In genomic region chr2:151562930-151563921, GRCm38 (mm10) we compare ENCODE assay signal across 12 mouse cellular contexts. TPM values are rescaled to one million over a fixed set of nuclear protein-coding genes. Genes with fewer than 3 reads are reported as not detected.
DNase-seq lines count a peak whose midpoint lies in the region; ATAC-seq and TF ChIP-seq lines count a peak whose summit lies in the region.
"Had no signal": no experiment of that assay in that cellular context is flagged by ENCODE, and none has a peak within 500 bp of the region (broad histone marks: within the 10 kb centered on the region; RNA-seq: fewer than 3 reads in every experiment).

No protein-coding gene starts in this region.

- no peak overlapping the region for H3K4me2 ChIP-seq in intestine, embryonic 14.5 days (ENCODE audit: low read length)
- H3K4me2 ChIP-seq in stomach, postnatal 0 days (replicated peaks; ENCODE audit: low read depth), result no peak overlapping the region
- H3K4me2 ChIP-seq: embryonic facial prominence, embryonic 15.5 days had no signal

- no peak overlapping the region for H3K4me3 ChIP-seq in intestine, embryonic 14.5 days (ENCODE audit: low read depth, low read length)
- H3K4me3 ChIP-seq in liver, adult 2 months (ENCODE audit: insufficient read depth, low read depth, low read length), result no peak overlapping the region
- no peak overlapping the region for H3K4me3 ChIP-seq in stomach, postnatal 0 days (ENCODE audit: low read depth, low read length)
- H3K4me3 ChIP-seq: embryonic facial prominence, embryonic 15.5 days had no signal

- TF ChIP-seq EP300 in stomach, postnatal 0 days (optimal IDR thresholded peaks at IDR 0.05), result no peak

- TF ChIP-seq CTCF in liver, adult 2 months (IDR thresholded peaks at IDR 0.05; ENCODE audit: low read depth, low read length), result no peak
- no peak for TF ChIP-seq CTCF in stomach, postnatal 0 days (IDR thresholded peaks at IDR 0.05; ENCODE audit: low read depth)

- no peak overlapping the region for H3K9ac ChIP-seq in intestine, embryonic 14.5 days (ENCODE audit: low read length)
- H3K9ac ChIP-seq in liver, adult 2 months (ENCODE audit: low read depth, low read length), result no peak overlapping the region
- H3K9ac ChIP-seq in stomach, postnatal 0 days (ENCODE audit: low read length), result no peak overlapping the region; the same call in 1 of the 2 replicates
- H3K9ac ChIP-seq: embryonic facial prominence, embryonic 15.5 days had no signal

- TF ChIP-seq POLR2A in liver, adult 2 months (IDR thresholded peaks at IDR 0.05; ENCODE audit: extremely low read depth, insufficient read depth, low read length), result no peak

- peak; percentile 78 for DNase-seq in urinary bladder, postnatal 14 days (ENCODE audit: low spot score)
- no peak for DNase-seq in urinary bladder, adult 2 months (ENCODE audit: low spot score)
- peak; percentile 60 for DNase-seq in intestine, embryonic 14.5 days (ENCODE audit: low spot score)
- DNase-seq in liver, adult 2 months (ENCODE audit: extremely low read depth, low read depth, low spot score), result peak; percentile 75
- peak; percentile 85 for DNase-seq in stomach, postnatal 0 days (ENCODE audit: low spot score)
- DNase-seq in testis, postnatal 14 days (ENCODE audit: low spot score), result no peak
- DNase-seq: gastrocnemius, postnatal 10 days had no signal

- WGBS in intestine, embryonic 14.5 days, result 78% methylated on average over 7 of the region's 7 CpGs
- WGBS in liver, adult 2 months, result 40% methylated on average over 7 of the region's 7 CpGs
- 74% methylated on average over 7 of the region's 7 CpGs for WGBS in stomach, postnatal 0 days

- H3K79me2 ChIP-seq in liver, adult 2 months (ENCODE audit: control insufficient read depth, insufficient read depth, low read length), result no peaks in the 10 kb centered on the region

- peaks cover 67% of the 10 kb centered on the region for H3K36me3 ChIP-seq in intestine, embryonic 14.5 days (ENCODE audit: control insufficient read depth, insufficient read depth, low read length)
- H3K36me3 ChIP-seq in liver, adult 2 months (ENCODE audit: control insufficient read depth, insufficient read depth, low read length), result peaks cover 22% of the 10 kb centered on the region
- peaks cover 2% of the 10 kb centered on the region; the same call in 1 of the 2 replicates for H3K36me3 ChIP-seq in stomach, postnatal 0 days (ENCODE audit: control insufficient read depth, insufficient read depth, low read length)

- H3K9me3 ChIP-seq in intestine, embryonic 14.5 days (ENCODE audit: control insufficient read depth, low read length), result no peaks in the 10 kb centered on the region
- H3K9me3 ChIP-seq in stomach, postnatal 0 days (ENCODE audit: control insufficient read depth, low read length), result no peaks in the 10 kb centered on the region
- H3K9me3 ChIP-seq: embryonic facial prominence, embryonic 15.5 days had no signal

- peak; percentile 79 for ATAC-seq in intestine, embryonic 14.5 days (replicated peaks; ENCODE audit: low FRiP score, low TSS enrichment, low read depth)
- ATAC-seq in stomach, postnatal 0 days (ENCODE audit: low FRiP score, low TSS enrichment), result peak; percentile 89
- no peak for ATAC-seq in monocyte, adult 5-6 weeks (replicated peaks; ENCODE audit: insufficient number of reproducible peaks, low FRiP score, low TSS enrichment, poor library complexity, severe bottlenecking)
- ATAC-seq in frontal cortex, adult (ENCODE audit: low TSS enrichment), result no peak
- ATAC-seq: hindbrain, embryonic 16.5 days had no signal

- no peaks in the 10 kb centered on the region for H3K27me3 ChIP-seq in intestine, embryonic 14.5 days (replicated peaks; ENCODE audit: control insufficient read depth, insufficient read depth, low read length)
- no peaks in the 10 kb centered on the region for H3K27me3 ChIP-seq in liver, adult 2 months (ENCODE audit: control insufficient read depth, insufficient read depth, low read length)
- H3K27me3 ChIP-seq in stomach, postnatal 0 days (ENCODE audit: control insufficient read depth, insufficient read depth, low read length), result no peaks in the 10 kb centered on the region
- H3K27me3 ChIP-seq: embryonic facial prominence, embryonic 15.5 days had no signal

- no peak overlapping the region for H3K27ac ChIP-seq in intestine, embryonic 14.5 days (ENCODE audit: low read depth)
- no peak overlapping the region for H3K27ac ChIP-seq in liver, adult 2 months (replicated peaks; ENCODE audit: insufficient read depth, low read depth, low read length)
- peak overlapping the region; percentile 73 for H3K27ac ChIP-seq in stomach, postnatal 0 days (replicated peaks)
- H3K27ac ChIP-seq: embryonic facial prominence, embryonic 15.5 days had no signal

- no peaks in the 10 kb centered on the region for H3K4me1 ChIP-seq in intestine, embryonic 14.5 days (replicated peaks; ENCODE audit: control insufficient read depth, insufficient read depth, low read length)
- H3K4me1 ChIP-seq in liver, adult 2 months (ENCODE audit: control insufficient read depth, insufficient read depth, low read length), result peaks cover 6% of the 10 kb centered on the region
- H3K4me1 ChIP-seq in stomach, postnatal 0 days (replicated peaks; ENCODE audit: control insufficient read depth, insufficient read depth), result no peaks in the 10 kb centered on the region
- H3K4me1 ChIP-seq: embryonic facial prominence, embryonic 15.5 days had no signal

RNA-seq across cellular contexts. Expression of gene Sdcbp2, which starts 9.2 kb away (rescaled TPM):
- polyA plus RNA-seq in urinary bladder, adult 2 months (2012; rRNA removed), result 32.0 and 49.0 TPM in 2 replicates
- 9.5 and 10.3 TPM in 2 replicates for polyA plus RNA-seq in intestine, embryonic 14.5 days (2014; fragmentation: Nextera tagmentation; extraction: Ambion mirVana)
- total RNA-seq in liver, adult 2 months (2014; rRNA removed), result 0.13 and 0.28 TPM in 2 replicates
- polyA plus RNA-seq in liver, adult 2 months (2012; rRNA removed), result 0.07 and 0.33 TPM in 2 replicates
- polyA plus RNA-seq in stomach, postnatal 0 days (2015; fragmentation: Nextera tagmentation; extraction: Ambion mirVana), result 156 and 169 TPM in 2 replicates
- 1.0 to 1.5 TPM in 2 of 3 replicates, not detected in the other for total RNA-seq in monocyte, adult 5-6 weeks (2017)
- total RNA-seq: midbrain, postnatal 0 days had no signal

RNA-seq across cellular contexts. Expression of gene Fkbp1a, which starts 20.9 kb away (rescaled TPM):
- 157 and 242 TPM in 2 replicates for polyA plus RNA-seq in urinary bladder, adult 2 months (2012; rRNA removed)
- 710 and 737 TPM in 2 replicates for polyA plus RNA-seq in intestine, embryonic 14.5 days (2014; fragmentation: Nextera tagmentation; extraction: Ambion mirVana)
- total RNA-seq in liver, adult 2 months (2014; rRNA removed), result 14.2 and 19.8 TPM in 2 replicates
- 22.5 and 25.9 TPM in 2 replicates for polyA plus RNA-seq in liver, adult 2 months (2012; rRNA removed)
- 325 and 360 TPM in 2 replicates for polyA plus RNA-seq in stomach, postnatal 0 days (2015; fragmentation: Nextera tagmentation; extraction: Ambion mirVana)
- total RNA-seq in monocyte, adult 5-6 weeks (2017), result 3.5 to 27.0 TPM (median 23.8 TPM) in 3 replicates

Comparison
In these comparisons a context has a peak if more than half of its experiments do, and no peak if none do; other contexts are left out.
1. DNase-seq: peak in urinary bladder, postnatal 14 days (single experiment), intestine, embryonic 14.5 days (single experiment), liver, adult 2 months (single experiment) and stomach, postnatal 0 days (single experiment); none in urinary bladder, adult 2 months (single experiment) and testis, postnatal 14 days (single experiment).
2. ATAC-seq: peak in intestine, embryonic 14.5 days (single experiment) and stomach, postnatal 0 days (single experiment); none in monocyte, adult 5-6 weeks (single experiment) and frontal cortex, adult (single experiment).